Mouse (Mus musculus) layer of hippocampus, adult 2 months (tissue): ENCODE measurements at regions not wholly inside any gene's neighbourhood (a gene's known extent, or its start where the extent isn't known, plus 50 kb on each side); places are given as distances from the start of the nearest gene placed in this dataset.
A peak's percentile ranks its signal among the peaks of the same experiment; 100 is the strongest.

Source experiments
- DNase-seq, 2 experiments: peaks; one replicate each; pipeline ENCODE4 v3.0.0; 2022; ENCODE audit warnings: low spot score in 2 of 2
- H3K27ac ChIP-seq: fragments of 200-600 bp; 2 replicates; pipeline ENCODE4 v1.8.1; 2022
- H3K4me3 ChIP-seq: fragments of 200-600 bp; 2 replicates; pipeline ENCODE4 v1.8.1; 2022; ENCODE audit warnings: mild to moderate bottlenecking
- CTCF ChIP-seq: fragments of 200-600 bp; conservative IDR thresholded peaks from 2 replicates; pipeline ENCODE4 v1.8.1; 2022; ENCODE audit warnings: antibody characterized with exemption, mild to moderate bottlenecking, moderate library complexity

- DNase-seq, result no peak
- H3K27ac ChIP-seq, result no peak overlapping the region
- H3K4me3 ChIP-seq, result no peak overlapping the region
- no peak for TF ChIP-seq CTCF
Measured at GRCm38 (mm10) chr13:116243272-116243784, 66.2 kb downstream of the Isl1 start.

- peak in 1 of 2 experiments; percentile 1 for DNase-seq
- Histone ChIP-seq H3K27ac (no peak overlapping the region), H3K4me3 (no peak overlapping the region)
- no peak for TF ChIP-seq CTCF
Measured at GRCm38 (mm10) chr13:116215101-116215500, 94.4 kb downstream of the Isl1 start.

- no peak for DNase-seq
- H3K27ac ChIP-seq, result no peak overlapping the region
- no peak overlapping the region for H3K4me3 ChIP-seq
- no peak for TF ChIP-seq CTCF
Measured at GRCm38 (mm10) chr13:116213843-116214829, 95.4 kb downstream of the Isl1 start.

- no peak overlapping the region for H3K27ac ChIP-seq
- no peak for TF ChIP-seq CTCF
- no peak overlapping the region for H3K4me3 ChIP-seq
- DNase-seq, result no peak
Measured at GRCm38 (mm10) chr13:116201177-116201920, 108.1 kb downstream of the Isl1 start.

GRCm38 (mm10) chr13:116187059-116187458 lies 122.4 kb downstream of the Isl1 start:
- no peak for TF ChIP-seq CTCF
- DNase-seq, result no peak
- no peak overlapping the region for H3K27ac ChIP-seq
- no peak overlapping the region for H3K4me3 ChIP-seq

DNA sequence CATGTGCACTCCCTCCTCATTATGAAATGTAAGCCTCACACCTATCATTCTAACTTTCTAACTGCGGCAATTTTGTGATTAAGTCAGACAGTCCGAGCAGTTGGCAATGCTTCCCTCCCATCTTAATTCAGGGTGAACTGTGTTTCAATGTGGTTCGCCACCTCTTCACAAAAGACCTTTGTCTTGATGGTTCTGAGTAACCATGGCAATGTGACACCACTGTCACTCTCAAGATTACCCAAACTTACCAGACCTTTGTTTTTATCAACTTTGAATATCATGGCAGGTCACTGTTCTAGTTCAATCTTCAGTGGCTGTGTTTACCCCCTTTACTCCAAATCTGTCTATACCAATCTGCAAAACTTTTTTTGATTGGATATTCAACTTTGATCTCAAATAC lies 131.7 kb downstream of the Isl1 start:
- Histone ChIP-seq H3K4me3 (no peak overlapping the region), H3K27ac (no peak overlapping the region)
- no peak for TF ChIP-seq CTCF
- DNase-seq, result no peak

GRCm38 (mm10) chr13:116174976-116175375 lies 134.5 kb downstream of the Isl1 start:
- no peak for DNase-seq
- Histone ChIP-seq H3K27ac (no peak overlapping the region), H3K4me3 (no peak overlapping the region)
- no peak for TF ChIP-seq CTCF

- DNase-seq, result no peak
- no peak overlapping the region for H3K4me3 ChIP-seq
- TF ChIP-seq CTCF, result no peak
- no peak overlapping the region for H3K27ac ChIP-seq
Measured at GRCm38 (mm10) chr13:116173866-116174265, 135.6 kb downstream of the Isl1 start.

GRCm38 (mm10) chr13:116143022-116143421 lies 166.5 kb downstream of the Isl1 start:
- no peak for DNase-seq

GRCm38 (mm10) chr13:116118664-116119063 lies 190.8 kb downstream of the Isl1 start:
- H3K4me3 ChIP-seq, result no peak overlapping the region
- no peak for TF ChIP-seq CTCF

More at GRCm38 (mm10) chr13:116143022-116143421, 166.5 kb downstream of the Isl1 start:
- H3K27ac ChIP-seq, result no peak overlapping the region
- TF ChIP-seq CTCF, result no peak
- no peak overlapping the region for H3K4me3 ChIP-seq

GRCm38 (mm10) chr13:116111032-116111808 lies 198.3 kb downstream of the Isl1 start:
- peak; percentile 16 to 58 for DNase-seq
- Histone ChIP-seq H3K27ac (peak overlapping the region; percentile 62; the same call in 1 of the 2 replicates), H3K4me3 (no peak overlapping the region)
- no peak for TF ChIP-seq CTCF

More at GRCm38 (mm10) chr13:116118664-116119063, 190.8 kb downstream of the Isl1 start:
- no peak for DNase-seq
- no peak overlapping the region for H3K27ac ChIP-seq

DNA sequence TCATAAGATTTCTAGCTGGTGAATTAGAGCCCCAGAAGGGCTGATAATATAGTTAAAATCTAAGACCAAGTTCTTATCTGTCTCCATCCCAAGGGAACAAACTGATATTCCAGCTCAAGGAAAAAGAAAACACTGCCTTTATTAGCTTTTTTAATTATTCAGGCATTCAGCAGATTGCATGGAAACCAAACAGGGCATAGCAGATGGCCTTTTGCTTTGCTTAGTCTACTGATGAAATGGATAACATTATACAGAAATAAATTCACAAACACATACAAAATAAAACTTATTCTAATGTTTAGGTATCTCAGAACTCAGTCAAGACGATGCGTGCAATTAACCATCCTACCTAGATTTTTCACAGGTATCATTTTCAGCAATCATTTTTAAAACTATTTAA lies 198.9 kb downstream of the Isl1 start:
- no peak for TF ChIP-seq CTCF
- Histone ChIP-seq H3K27ac (no peak overlapping the region), H3K4me3 (no peak overlapping the region)
- peak in 1 of 2 experiments; percentile 12 for DNase-seq
